Mouse (Mus musculus) CH12.LX (cell line): ENCODE measurements around the gene Pmf1. TPM values are rescaled to one million over a fixed set of nuclear protein-coding genes. Genes with fewer than 3 reads are reported as not detected.
A peak's percentile ranks its signal among the peaks of the same experiment; 100 is the strongest.
"Not testable (repeated sequence)": the region's sequence is repeated elsewhere in the genome, so short reads cannot be mapped to it uniquely, and the experiment has no call there.

ENCODE experiments used
- DNase-seq: peaks from one replicate; pipeline ENCODE4 v3.0.0-alpha.2; 2013; ENCODE audit errors: extremely low read depth
- H3K27ac ChIP-seq: 2 replicates; pipeline ENCODE4 v1.5.1; 2012; ENCODE audit warnings: low read depth, mild to moderate bottlenecking, control low read depth, moderate library complexity; ENCODE audit not compliant: insufficient read depth
- H3K27me3 ChIP-seq: replicated peaks from 2 replicates; pipeline ENCODE3; 2012; ENCODE audit warnings: inconsistent platforms
- H3K36me3 ChIP-seq, 2 experiments: replicated peaks in 1 of 2; 2 replicates each; pipeline versions ENCODE3 to v1.6.1; 2012; ENCODE audit warnings: inconsistent platforms in 1 of 2, low read length in 1 of 2, mild to moderate bottlenecking in 1 of 2, mixed read lengths in 1 of 2, moderate library complexity in 1 of 2; ENCODE audit not compliant: control insufficient read depth in 1 of 2, insufficient read depth in 1 of 2
- H3K4me1 ChIP-seq, 2 experiments: 2 replicates each; pipeline ENCODE4 v1.6.1; 2012; ENCODE audit warnings: inconsistent platforms in 1 of 2, moderate library complexity in 1 of 2; ENCODE audit not compliant: insufficient read depth in 2 of 2, control insufficient read depth in 1 of 2
- H3K4me2 ChIP-seq: 2 replicates; pipeline ENCODE4 v1.6.1; 2012; ENCODE audit warnings: low read depth, mild to moderate bottlenecking, control low read depth; ENCODE audit not compliant: poor library complexity, insufficient read depth, severe bottlenecking
- H3K4me3 ChIP-seq, 3 experiments: fragments of 150-350 bp in 1 of 3; sonication (generic) in 1 of 3; replicated peaks in 1 of 3; 2 replicates each; pipeline versions ENCODE3 to v1.5.1; 2011 to 2012; ENCODE audit warnings: low read depth in 2 of 3, low read length in 2 of 3, mild to moderate bottlenecking in 2 of 3, moderate library complexity in 2 of 3, control low read depth in 1 of 3, improper control_type of control experiment in 1 of 3, inconsistent platforms in 1 of 3, mixed read lengths in 1 of 3; ENCODE audit not compliant: poor library complexity in 1 of 3
- H3K79me2 ChIP-seq: replicated peaks from 2 replicates; pipeline ENCODE4 v1.6.1; 2012; ENCODE audit warnings: mild to moderate bottlenecking, moderate library complexity; ENCODE audit not compliant: control insufficient read depth, poor library complexity, insufficient read depth, severe bottlenecking; ENCODE audit errors: extremely low read depth
- H3K9ac ChIP-seq: 2 replicates; pipeline ENCODE4 v1.6.1; 2012; ENCODE audit warnings: low read depth, mild to moderate bottlenecking, control low read depth, moderate library complexity; ENCODE audit not compliant: insufficient read depth
- H3K9me3 ChIP-seq: replicated peaks from 2 replicates; pipeline ENCODE3; 2012; ENCODE audit warnings: low read length, inconsistent platforms, mixed read lengths
- BHLHE40 ChIP-seq: IDR thresholded peaks from 2 replicates; pipeline ENCODE4 v1.6.1; 2011; ENCODE audit warnings: mild to moderate bottlenecking, low read depth, low read length, improper control_type of control experiment
- CHD1 ChIP-seq: IDR thresholded peaks from 2 replicates; pipeline ENCODE4 v1.6.1; 2012; ENCODE audit warnings: low read depth, low read length, improper control_type of control experiment, inconsistent platforms
- CTCF ChIP-seq, 2 experiments: IDR thresholded peaks in 1 of 2; conservative IDR thresholded peaks in 1 of 2; 2 replicates each; pipeline ENCODE4 v1.5.1; 2011 to 2012; ENCODE audit warnings: low read depth in 2 of 2, low read length in 2 of 2, improper control_type of control experiment in 1 of 2, inconsistent platforms in 1 of 2, mild to moderate bottlenecking in 1 of 2, moderate library complexity in 1 of 2
- E2F4 ChIP-seq: IDR thresholded peaks from 2 replicates; pipeline ENCODE4 v1.6.1; 2011; ENCODE audit warnings: low read depth, low read length, improper control_type of control experiment; ENCODE audit not compliant: insufficient replicate concordance
- ETS1 ChIP-seq: conservative IDR thresholded peaks from 2 replicates; pipeline ENCODE4 v1.6.1; 2012; ENCODE audit warnings: low read depth, mild to moderate bottlenecking, inconsistent platforms, low read length, improper control_type of control experiment, moderate library complexity
- JUN ChIP-seq: IDR thresholded peaks from 2 replicates; pipeline ENCODE4 v1.6.1; 2011; ENCODE audit warnings: low read depth, mild to moderate bottlenecking, low read length, improper control_type of control experiment, moderate library complexity; ENCODE audit not compliant: insufficient read depth
- JUND ChIP-seq: conservative IDR thresholded peaks from 2 replicates; pipeline ENCODE4 v1.6.1; 2011; ENCODE audit warnings: low read depth, low read length, improper control_type of control experiment
- KAT2A ChIP-seq: IDR thresholded peaks from 2 replicates; pipeline ENCODE4 v1.6.1; 2012; ENCODE audit warnings: low read length, improper control_type of control experiment, inconsistent platforms; ENCODE audit not compliant: insufficient replicate concordance
- MAZ ChIP-seq: IDR thresholded peaks from 2 replicates; pipeline ENCODE4 v1.6.1; 2012; ENCODE audit warnings: low read depth, mild to moderate bottlenecking, inconsistent platforms, low read length, improper control_type of control experiment, moderate library complexity
- MYC ChIP-seq: IDR thresholded peaks from 2 replicates; pipeline ENCODE4 v1.6.1; 2011; ENCODE audit warnings: low read depth, mild to moderate bottlenecking, improper control_type of control experiment, low read length
- PAX5 ChIP-seq: IDR thresholded peaks from 2 replicates; pipeline ENCODE4 v1.6.1; 2012; ENCODE audit warnings: low read length, inconsistent platforms, mixed read lengths
- POLR2A ChIP-seq: IDR thresholded peaks from 2 replicates; pipeline ENCODE4 v1.6.1; 2011; ENCODE audit warnings: low read depth, mild to moderate bottlenecking, improper control_type of control experiment, low read length
- POLR2AphosphoS2 ChIP-seq: IDR thresholded peaks from 2 replicates; pipeline ENCODE4 v1.6.1; 2011; ENCODE audit warnings: low read depth, low read length, improper control_type of control experiment
- RAD21 ChIP-seq: IDR thresholded peaks from 2 replicates; pipeline ENCODE4 v1.6.1; 2011; ENCODE audit warnings: low read depth, mild to moderate bottlenecking, low read length, improper control_type of control experiment, moderate library complexity
- SIN3A ChIP-seq: IDR thresholded peaks from 2 replicates; pipeline ENCODE4 v1.6.1; 2012; ENCODE audit warnings: low read length, improper control_type of control experiment, inconsistent platforms
- SMC3 ChIP-seq: IDR thresholded peaks from 2 replicates; pipeline ENCODE4 v1.6.1; 2011; ENCODE audit warnings: low read depth, low read length, improper control_type of control experiment
- UBTF ChIP-seq: IDR thresholded peaks from 2 replicates; pipeline ENCODE4 v1.6.1; 2012; ENCODE audit warnings: low read depth, mild to moderate bottlenecking, inconsistent platforms, low read length, improper control_type of control experiment, moderate library complexity
- USF1 ChIP-seq: IDR thresholded peaks from 2 replicates; pipeline ENCODE4 v1.6.1; 2014; ENCODE audit warnings: low read depth, mild to moderate bottlenecking, inconsistent platforms, low read length, improper control_type of control experiment
- ZC3H11A ChIP-seq: IDR thresholded peaks from 2 replicates; pipeline ENCODE4 v1.6.1; 2012; ENCODE audit warnings: low read depth, mild to moderate bottlenecking, inconsistent platforms, low read length, improper control_type of control experiment
- ZNF384 ChIP-seq: IDR thresholded peaks from 2 replicates; pipeline ENCODE4 v1.6.1; 2012; ENCODE audit warnings: low read depth, low read length, improper control_type of control experiment, inconsistent platforms
- dilution Hi-C: fragments of 300-500 bp; cut with MboI; formaldehyde crosslinking; loops from 2 replicates; pipeline ENCODE4 v1.14.3; 2020; ENCODE audit warnings: low sequenced_read_pairs; ENCODE audit not compliant: extremely low pct_unique_long_range_greater_than_20kb, extremely low pct_ligation_motif_present
- in situ Hi-C: fragments of 300-500 bp; cut with MboI; formaldehyde crosslinking; loops from 3 replicates; pipeline ENCODE4 v1.14.3; 2019; ENCODE audit warnings: low sequenced_read_pairs, low pct_ligation_motif_present, low pct_unique_long_range_greater_than_20kb, mixed read lengths
- polyA plus RNA-seq: library from polyadenylated mRNA; unstranded; fragments of >175 nt; gene quantifications from 2 replicates; pipeline ENCODE4 v1.2.1, GENCODE M21; 2012; ENCODE audit warnings: low read depth; ENCODE audit not compliant: insufficient read length
- total RNA-seq, 2 experiments: library from RNA; depleted of rRNA; stranded (reverse); fragments of 300-350 nt in 1 of 2; fragments of >200 nt in 1 of 2; gene quantifications; 2 replicates each; pipeline ENCODE4 v1.2.3; 2012 to 2014

Pmf1 gene
- total and polyA plus RNA-seq, 3 experiments, result 99.9 to 144 (median 104) TPM

DNA sequence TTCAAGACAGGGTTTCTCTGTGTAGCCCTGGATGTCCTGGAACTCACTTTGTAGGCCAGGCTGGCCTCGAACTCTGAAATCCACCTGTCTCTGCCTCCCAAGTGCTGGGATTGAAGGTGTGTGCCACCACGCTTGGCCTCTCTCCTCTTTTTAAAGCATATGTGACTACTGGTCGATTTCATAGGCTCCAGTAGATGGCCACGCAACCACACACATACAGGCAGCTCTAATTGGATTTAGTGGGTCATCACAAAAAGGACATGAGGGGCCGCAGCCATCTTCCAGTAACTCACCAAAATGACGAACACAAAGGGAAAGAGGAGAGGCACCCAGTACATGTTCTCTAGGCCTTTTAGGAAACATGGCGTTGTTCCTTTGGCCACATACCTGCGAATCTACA, 18.5 kb upstream of the Pmf1 start:
- H3K9me3 ChIP-seq, H3K36me3 ChIP-seq, H3K79me2 ChIP-seq, H3K27ac ChIP-seq, H3K27me3 ChIP-seq, in situ Hi-C loops, H3K4me3 ChIP-seq, dilution Hi-C loops, H3K9ac ChIP-seq, DNase-seq, H3K4me2 ChIP-seq: not testable (repeated sequence)
- peaks cover 2 to 15% of the 10 kb centered on the region in 2 experiments; a peak in 3 of 4 replicates for H3K4me1 ChIP-seq
- peak; percentile 58 for TF ChIP-seq RAD21
- peak; percentile 45 for TF ChIP-seq SMC3
- peak in 1 of 2 experiments; percentile 64; a peak in 2 of 4 replicates for TF ChIP-seq CTCF (conservative IDR thresholded peaks at IDR 0.05 in 1 of 2, IDR thresholded peaks at IDR 0.05 in 1 of 2; ENCODE audit: low read depth in 2 of 2, low read length in 2 of 2)

DNA sequence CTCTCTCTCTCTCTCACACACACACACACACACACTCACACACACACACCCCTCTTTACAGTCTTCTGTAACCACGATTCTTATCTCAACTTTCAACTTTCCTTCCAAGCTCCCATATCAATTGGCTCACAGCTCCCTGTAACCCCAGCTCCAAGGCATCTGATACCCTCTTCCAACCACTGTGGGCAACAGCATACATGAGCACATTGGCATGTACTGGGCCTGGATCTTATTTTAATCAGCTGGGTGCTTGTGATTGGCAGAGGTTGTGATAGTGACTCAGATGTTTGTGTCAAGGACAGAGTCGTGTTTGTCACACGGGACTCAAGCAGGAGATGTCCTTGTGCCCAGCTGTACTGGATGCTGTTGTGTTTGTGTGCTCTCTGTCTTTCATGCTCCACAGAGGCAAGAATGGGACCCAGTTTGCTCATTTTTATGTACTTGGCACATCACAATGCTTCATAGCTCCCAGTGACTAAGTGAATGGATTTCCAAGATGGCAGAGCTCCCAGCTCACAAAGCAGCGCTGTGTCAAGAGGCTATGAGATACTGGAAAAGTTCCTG, 17.3 kb upstream of the Pmf1 start:
- dilution Hi-C loops (no loop called here), in situ Hi-C loops (no loop called here)
- Histone ChIP-seq H3K36me3 (peaks cover 0 to 2% of the 10 kb centered on the region in 2 experiments), H3K27me3 (peaks cover 2% of the 10 kb centered on the region), H3K27ac (no peak overlapping the region), H3K9me3 (no peaks in the 10 kb centered on the region), H3K9ac (no peak overlapping the region)
- DNase-seq, result no peak
- TF ChIP-seq SMC3 (no peak), UBTF (no peak), E2F4 (no peak), MAZ (no peak), JUN (no peak), BHLHE40 (no peak), ZC3H11A (no peak), KAT2A (no peak), PAX5 (no peak), MYC (no peak), JUND (no peak), POLR2A (no peak), POLR2AphosphoS2 (no peak), USF1 (no peak), ETS1 (no peak), ZNF384 (no peak), SIN3A (no peak), RAD21 (no peak), CHD1 (no peak)
- TF ChIP-seq, all 38 proteins: peak for 0
- Histone ChIP-seq H3K79me2 (peaks cover 12% of the 10 kb centered on the region), H3K4me3 (no peak overlapping the region), H3K4me2 (no peak overlapping the region), H3K4me1 (peaks cover 2 to 25% of the 10 kb centered on the region in 2 experiments; a peak in 3 of 4 replicates)
